Mouse (Mus musculus): Measurements from ENCODE around the gene Coro2b. TPM values are rescaled to one million over a fixed set of nuclear protein-coding genes. Genes with fewer than 3 reads are reported as not detected.

The Coro2b gene
- polyA plus RNA-seq, 1 experiment from 2014 or later: 9.6 TPM

DNA sequence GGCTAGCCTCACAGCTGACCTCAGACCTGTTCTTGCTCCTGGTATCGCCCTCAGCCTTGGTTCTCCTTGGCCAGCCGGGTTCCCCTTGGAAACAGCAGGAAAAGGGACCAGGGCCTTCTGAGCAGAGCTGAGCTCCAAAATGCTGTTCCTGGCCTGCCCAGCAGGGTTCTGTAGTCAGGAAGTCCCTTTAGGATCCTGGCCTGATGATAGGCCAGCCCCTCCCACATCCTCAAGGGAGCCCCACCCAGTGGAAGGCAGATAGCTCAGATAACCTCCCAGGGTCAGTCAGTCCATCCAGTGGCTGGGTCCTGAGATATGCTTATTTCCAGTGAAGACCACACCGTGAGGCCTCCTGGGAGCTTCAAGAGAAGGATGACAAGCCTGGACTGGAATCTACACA is 45.7 kb downstream of the Coro2b start:
- Histone ChIP-seq H3K4me2 (no peak overlapping the region), H3K4me1 (0 out of 2 replicates have a peak, but pooled peaks cover 3% of the 10 kb centered on the region), H3K27ac (no peak overlapping the region), H3K4me3 (replicated peaks) (no peak overlapping the region), H3K27me3 (replicated peaks) (no peaks in the 10 kb centered on the region), H3K36me3 (no peaks in the 10 kb centered on the region), H3K9ac (no peak overlapping the region), H3K9me3 (no peaks in the 10 kb centered on the region)
- ATAC-seq (ENCODE audit: insufficient read depth, low FRiP score, low read depth): no peak
- WGBS: 60% methylated on average over 3 of the region's 3 CpGs

DNA sequence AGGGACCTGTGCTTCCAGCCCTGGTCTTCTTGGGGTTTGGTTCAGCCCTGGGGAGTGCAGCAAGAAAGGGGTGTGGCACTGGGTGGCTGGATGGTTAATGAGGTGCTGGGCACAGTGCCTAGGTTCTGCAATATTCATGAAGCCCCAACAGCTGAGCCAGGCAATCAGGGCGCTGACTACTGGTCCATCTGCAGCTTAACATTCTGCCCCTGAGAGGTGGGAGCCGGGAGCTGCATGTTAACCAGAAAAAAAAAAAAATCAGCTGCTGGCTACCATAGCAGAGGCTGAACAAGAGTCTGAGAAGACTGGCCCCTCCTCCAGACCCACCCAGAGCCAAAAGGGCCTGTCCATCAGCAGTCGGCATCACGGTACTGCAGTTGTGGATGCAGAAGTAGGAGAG is 52.7 kb downstream of the Coro2b start:
- no peak overlapping the region for H3K9ac ChIP-seq
- H3K4me2 ChIP-seq: no peak overlapping the region
- no peaks in the 10 kb centered on the region for H3K9me3 ChIP-seq
- no peak overlapping the region for H3K27ac ChIP-seq
- 54% methylated on average over 4 of the region's 4 CpGs for WGBS
- no peak overlapping the region for H3K4me3 ChIP-seq (replicated peaks)
- 0 out of 2 replicates have a peak, but pooled peaks cover 3% of the 10 kb centered on the region for H3K4me1 ChIP-seq
- no peaks in the 10 kb centered on the region for H3K36me3 ChIP-seq
- no peak for ATAC-seq (ENCODE audit: insufficient read depth, low FRiP score, low read depth)
- H3K27me3 ChIP-seq (replicated peaks): 0 out of 2 replicates have a peak, but pooled peaks cover 4% of the 10 kb centered on the region

DNA sequence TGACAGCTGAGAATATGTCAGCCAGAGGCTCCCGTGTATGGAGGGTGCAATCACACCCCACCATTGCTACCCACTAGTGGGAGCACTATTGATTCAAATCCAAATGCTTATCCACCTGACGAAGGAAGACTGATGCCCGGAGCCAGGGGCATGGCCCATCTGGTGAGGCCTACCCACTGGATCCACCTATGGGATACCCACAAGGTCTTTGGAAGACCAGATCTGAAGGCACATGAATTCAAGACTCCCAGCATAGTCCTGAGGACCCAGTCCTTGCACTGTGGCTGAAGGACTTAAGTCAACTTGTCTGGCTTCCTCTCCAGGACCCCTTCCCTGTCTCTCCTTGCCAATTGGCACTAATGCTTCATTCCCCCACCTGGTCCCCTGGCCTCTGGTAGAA is 54.1 kb downstream of the Coro2b start:
- no peak overlapping the region for H3K4me3 ChIP-seq (replicated peaks)
- 0 out of 2 replicates have a peak, but pooled peaks cover 4% of the 10 kb centered on the region for H3K27me3 ChIP-seq (replicated peaks)
- no peak overlapping the region for H3K4me2 ChIP-seq
- H3K9ac ChIP-seq: no peak overlapping the region
- no peak for ATAC-seq (ENCODE audit: insufficient read depth, low FRiP score, low read depth)
- H3K36me3 ChIP-seq: no peaks in the 10 kb centered on the region
- WGBS: 77% methylated on average over 3 of the region's 3 CpGs
- no peaks in the 10 kb centered on the region for H3K4me1 ChIP-seq
- no peak overlapping the region for H3K27ac ChIP-seq
- H3K9me3 ChIP-seq: no peaks in the 10 kb centered on the region

DNA sequence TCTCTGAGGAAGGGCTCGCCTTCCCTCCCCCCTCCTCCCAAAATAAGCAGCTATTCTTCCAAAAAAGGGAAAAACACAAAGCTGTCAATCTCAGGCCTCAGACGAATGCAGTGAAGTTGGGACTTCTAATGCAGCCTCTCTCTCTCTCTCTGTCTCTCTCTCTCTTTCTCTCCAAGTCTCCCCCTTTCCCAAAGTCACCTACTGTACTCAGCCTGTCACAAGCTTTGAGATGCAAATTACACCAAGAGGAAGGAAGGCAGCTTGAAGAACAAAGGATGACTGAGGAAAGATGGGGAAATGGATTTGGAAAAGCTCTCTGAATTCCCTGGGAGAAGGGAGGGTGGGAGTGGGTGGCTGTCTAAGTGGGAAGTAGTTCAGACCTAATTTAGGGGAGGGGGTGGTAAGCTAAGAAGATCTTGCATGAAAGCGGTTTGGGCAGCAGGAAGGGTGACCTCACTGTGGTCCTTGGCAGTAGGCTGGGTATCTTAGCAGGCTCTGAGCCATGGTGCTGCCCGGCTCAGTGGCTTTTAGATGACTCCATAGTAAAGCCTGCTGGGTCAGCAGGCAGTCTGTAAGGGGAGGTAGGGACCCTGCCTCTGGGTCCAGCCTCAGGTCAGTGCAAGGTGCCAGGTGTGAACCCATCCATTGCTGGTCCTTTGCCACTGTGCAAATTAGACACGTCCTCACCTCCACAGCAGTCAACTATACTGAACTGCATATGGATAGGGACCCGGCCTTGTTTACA is 55.8 kb downstream of the Coro2b start:
- Histone ChIP-seq H3K4me2 (no peak overlapping the region), H3K9me3 (no peaks in the 10 kb centered on the region), H3K36me3 (no peaks in the 10 kb centered on the region), H3K27me3 (replicated peaks) (0 out of 2 replicates have a peak, but pooled peaks cover 4% of the 10 kb centered on the region), H3K4me1 (peaks cover 8% of the 10 kb centered on the region; the same call in 1 of the 2 replicates), H3K27ac (no peak overlapping the region), H3K4me3 (replicated peaks) (no peak overlapping the region), H3K9ac (no peak overlapping the region)
- no peak for ATAC-seq (ENCODE audit: insufficient read depth, low FRiP score, low read depth)
- 65% methylated on average over 6 of the region's 6 CpGs for WGBS

DNA sequence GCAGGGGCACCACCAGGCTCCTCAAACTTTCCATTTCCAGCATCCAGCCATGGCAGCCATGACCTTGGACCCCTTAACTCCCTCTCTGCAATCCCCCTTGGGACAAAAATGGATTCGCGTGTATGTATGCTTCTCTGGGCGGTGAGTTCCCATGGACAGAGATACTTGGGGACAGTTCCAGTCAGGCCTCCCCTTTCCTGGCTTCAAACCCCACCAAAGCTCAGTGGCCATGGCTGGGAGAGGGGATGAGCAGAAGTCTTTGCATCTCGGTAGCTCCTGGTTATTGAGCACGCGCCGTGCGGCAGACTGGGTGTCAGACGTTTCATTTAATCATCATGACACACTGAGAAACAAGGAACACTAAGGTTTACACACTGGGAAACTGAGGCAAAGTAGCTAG is 56.7 kb downstream of the Coro2b start:
- Histone ChIP-seq H3K4me2 (no peak overlapping the region), H3K27me3 (replicated peaks) (0 out of 2 replicates have a peak, but pooled peaks cover 4% of the 10 kb centered on the region), H3K4me3 (replicated peaks) (no peak overlapping the region), H3K9me3 (no peaks in the 10 kb centered on the region), H3K36me3 (no peaks in the 10 kb centered on the region), H3K9ac (no peak overlapping the region), H3K27ac (no peak overlapping the region), H3K4me1 (peaks cover 8% of the 10 kb centered on the region; the same call in 1 of the 2 replicates)
- ATAC-seq (ENCODE audit: insufficient read depth, low FRiP score, low read depth): no peak
- WGBS: 86% methylated on average over 9 of the region's 9 CpGs

DNA sequence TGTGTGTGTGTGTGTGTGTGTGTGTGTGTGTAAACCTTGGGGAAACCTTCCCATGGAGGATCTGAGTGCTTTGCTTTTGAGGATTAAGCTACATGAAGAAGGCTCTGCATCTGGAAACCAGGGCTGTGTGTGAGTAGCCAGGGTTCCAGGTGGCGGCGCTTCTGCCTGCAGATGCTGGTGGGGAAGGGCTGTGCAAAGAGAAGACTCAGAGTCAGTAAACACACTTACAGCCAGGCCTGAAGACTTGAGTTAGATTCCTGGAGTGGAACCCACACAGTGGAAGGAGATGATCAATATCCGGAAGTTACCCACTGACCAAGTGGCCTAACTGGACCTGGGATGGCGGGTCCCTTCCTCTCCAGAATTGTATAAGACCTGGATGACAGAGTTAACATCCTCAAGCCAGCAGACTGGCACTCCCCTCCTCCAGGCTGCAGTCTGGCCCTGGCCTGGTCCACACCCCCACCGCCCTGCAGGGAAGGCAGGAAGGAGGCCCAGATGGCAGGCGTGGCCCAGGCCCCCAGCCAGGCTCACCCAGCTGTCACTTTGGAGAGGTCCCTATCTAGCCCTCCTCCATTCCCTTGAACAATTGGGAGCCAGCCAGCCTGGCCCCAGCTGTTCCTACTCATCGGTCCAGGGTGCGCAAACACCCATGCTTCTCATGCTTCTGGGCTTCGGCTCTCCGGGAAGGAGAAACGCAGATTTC is 59.9 kb downstream of the Coro2b start:
- Histone ChIP-seq H3K27me3 (replicated peaks) (0 out of 2 replicates have a peak, but pooled peaks cover 4% of the 10 kb centered on the region), H3K4me3 (replicated peaks) (no peak overlapping the region), H3K4me1 (peaks cover 12% of the 10 kb centered on the region), H3K9ac (no peak overlapping the region), H3K9me3 (no peaks in the 10 kb centered on the region), H3K36me3 (no peaks in the 10 kb centered on the region), H3K27ac (peak overlapping the region; percentile 60), H3K4me2 (no peak overlapping the region)
- 31% methylated on average over 11 of the region's 11 CpGs for WGBS
- ATAC-seq (ENCODE audit: insufficient read depth, low FRiP score, low read depth): peak; percentile 74

DNA sequence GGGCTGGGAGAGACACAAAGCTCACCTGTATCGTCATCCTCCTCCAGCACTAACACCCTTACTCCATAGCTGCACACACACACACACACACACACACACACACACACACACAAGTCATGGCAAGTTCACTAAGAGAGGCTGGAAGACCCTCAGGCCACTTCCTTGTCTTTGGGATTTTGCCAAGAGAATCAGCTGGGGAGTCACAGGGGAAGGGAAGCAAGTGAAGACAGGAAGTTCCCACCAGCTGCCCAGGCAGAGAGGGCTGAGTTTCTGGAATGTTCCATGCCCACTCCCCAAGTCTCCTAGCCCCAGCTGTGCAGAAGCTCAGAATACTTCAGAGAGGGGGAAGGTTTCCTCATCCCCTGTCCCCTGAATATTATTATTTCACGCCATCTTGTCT is 62.6 kb downstream of the Coro2b start:
- Histone ChIP-seq H3K4me2 (no peak overlapping the region), H3K27me3 (replicated peaks) (no peaks in the 10 kb centered on the region), H3K36me3 (no peaks in the 10 kb centered on the region), H3K4me3 (replicated peaks) (no peak overlapping the region), H3K9ac (no peak overlapping the region), H3K4me1 (peaks cover 12% of the 10 kb centered on the region), H3K9me3 (no peaks in the 10 kb centered on the region), H3K27ac (no peak overlapping the region)
- WGBS: 78% methylated on average over 2 of the region's 2 CpGs
- no peak for ATAC-seq (ENCODE audit: insufficient read depth, low FRiP score, low read depth)

DNA sequence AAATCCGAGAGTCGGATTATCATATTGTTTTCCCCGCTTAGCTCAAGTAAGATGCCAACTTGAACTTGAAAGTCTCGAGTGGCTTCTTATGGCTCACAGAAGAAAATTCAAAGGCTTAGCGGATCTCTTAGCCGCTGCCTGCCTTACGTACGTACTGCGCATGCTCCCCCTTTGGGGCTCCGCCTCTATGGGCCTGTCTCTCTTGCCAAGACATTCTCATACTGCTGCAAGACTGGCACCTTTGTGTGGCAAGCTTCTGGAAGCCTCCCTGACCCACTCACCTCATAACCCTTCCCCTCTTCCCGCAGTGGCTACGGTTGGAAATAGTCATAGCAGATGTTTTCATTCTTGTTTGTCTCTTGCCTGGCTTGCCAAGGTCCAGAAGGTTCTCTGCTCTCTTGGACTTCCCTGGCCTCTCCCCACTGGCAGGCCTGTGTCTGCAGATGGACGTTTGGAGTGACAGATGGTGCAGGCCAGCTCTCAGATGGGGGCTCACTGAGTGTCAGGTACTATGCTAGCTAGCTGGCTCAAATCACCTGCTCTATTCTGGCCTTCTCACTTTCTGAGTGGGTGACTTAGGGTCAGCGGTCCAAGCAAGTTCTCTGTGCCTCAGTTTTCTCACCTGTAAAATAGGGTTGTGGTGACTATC is 65.2 kb downstream of the Coro2b start:
- no peak overlapping the region for H3K4me3 ChIP-seq (replicated peaks)
- H3K36me3 ChIP-seq: no peaks in the 10 kb centered on the region
- H3K9me3 ChIP-seq: no peaks in the 10 kb centered on the region
- H3K4me2 ChIP-seq: no peak overlapping the region
- no peak overlapping the region for H3K9ac ChIP-seq
- no peaks in the 10 kb centered on the region for H3K27me3 ChIP-seq (replicated peaks)
- no peak overlapping the region for H3K27ac ChIP-seq
- ATAC-seq (ENCODE audit: insufficient read depth, low FRiP score, low read depth): no peak
- WGBS: 86% methylated on average over 14 of the region's 14 CpGs
- peaks cover 4% of the 10 kb centered on the region; the same call in 1 of the 2 replicates for H3K4me1 ChIP-seq

DNA sequence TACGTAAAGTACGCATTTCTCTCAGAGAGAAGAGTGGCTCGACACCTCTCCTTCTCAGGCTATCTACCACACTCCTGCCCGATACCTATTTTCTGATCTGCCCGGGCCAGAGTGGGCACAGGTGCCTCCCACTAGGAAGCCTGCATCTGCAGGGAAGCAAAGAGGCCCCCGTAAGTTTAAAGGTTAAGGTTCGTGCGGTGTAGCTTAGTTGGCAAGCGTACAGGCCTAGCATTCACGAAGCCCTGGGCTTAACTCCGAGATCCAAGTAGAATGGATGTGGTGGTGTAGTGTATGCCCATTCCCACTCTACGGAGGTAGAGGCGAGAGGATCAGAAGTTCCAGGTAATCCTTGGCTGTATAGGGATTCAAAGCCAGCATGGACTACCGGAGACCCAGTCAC is 65.8 kb downstream of the Coro2b start:
- Histone ChIP-seq H3K36me3 (no peaks in the 10 kb centered on the region), H3K4me3 (replicated peaks) (no peak overlapping the region), H3K4me1 (peaks cover 4% of the 10 kb centered on the region; the same call in 1 of the 2 replicates), H3K9me3 (no peaks in the 10 kb centered on the region), H3K27ac (no peak overlapping the region), H3K27me3 (replicated peaks) (no peaks in the 10 kb centered on the region), H3K9ac (no peak overlapping the region), H3K4me2 (no peak overlapping the region)
- 86% methylated on average over 14 of the region's 14 CpGs for WGBS
- no peak for ATAC-seq (ENCODE audit: insufficient read depth, low FRiP score, low read depth)

DNA sequence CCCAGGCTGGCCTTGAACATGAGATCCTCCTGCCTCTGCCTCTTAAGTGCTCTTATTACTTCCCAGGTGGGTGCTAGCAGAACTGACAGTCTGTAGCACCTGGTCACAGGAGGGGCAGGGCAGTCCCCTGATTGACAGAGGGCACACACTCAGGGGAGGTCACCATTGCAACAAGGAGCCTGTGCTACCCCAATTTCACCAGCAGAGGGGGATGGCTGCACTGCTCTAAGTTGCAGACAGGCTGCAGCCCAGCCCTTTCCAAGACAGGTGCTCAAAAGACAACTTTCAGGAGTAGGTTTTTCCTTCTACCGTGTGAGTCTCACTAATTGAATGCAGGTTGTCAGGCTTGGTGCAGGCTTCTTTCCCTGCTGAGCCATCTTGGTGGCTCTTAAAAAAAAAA is 66.4 kb downstream of the Coro2b start:
- no peak overlapping the region for H3K4me2 ChIP-seq
- H3K4me1 ChIP-seq: peaks cover 4% of the 10 kb centered on the region; the same call in 1 of the 2 replicates
- H3K27ac ChIP-seq: no peak overlapping the region
- no peaks in the 10 kb centered on the region for H3K27me3 ChIP-seq (replicated peaks)
- 0 out of 2 replicates have a peak, but pooled peaks have one; percentile 51 for ATAC-seq (ENCODE audit: insufficient read depth, low FRiP score, low read depth)
- WGBS: 3% methylated on average over 1 of the region's 1 CpGs
- no peaks in the 10 kb centered on the region for H3K36me3 ChIP-seq
- no peak overlapping the region for H3K9ac ChIP-seq
- no peak overlapping the region for H3K4me3 ChIP-seq (replicated peaks)
- no peaks in the 10 kb centered on the region for H3K9me3 ChIP-seq

DNA sequence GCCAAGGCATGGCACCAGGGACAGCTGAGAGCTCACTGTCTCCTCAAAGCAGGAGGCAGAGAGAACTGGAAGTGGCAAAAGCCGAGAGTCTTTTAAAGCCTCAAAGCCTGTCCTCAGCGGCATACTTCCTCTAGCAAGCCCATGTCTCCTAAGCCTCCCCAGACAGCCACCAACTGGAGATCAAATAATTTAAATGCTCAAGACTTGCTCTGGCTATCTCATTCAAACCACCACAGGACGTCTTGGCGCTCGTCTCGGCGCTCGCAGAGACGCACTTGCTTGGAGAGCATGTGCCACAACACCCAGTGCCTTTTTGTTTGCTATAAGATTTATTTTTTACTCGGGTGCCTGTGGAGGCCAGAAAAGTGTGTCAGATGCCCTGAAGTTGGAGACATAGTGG is 67.1 kb downstream of the Coro2b start:
- ATAC-seq (ENCODE audit: insufficient read depth, low FRiP score, low read depth): no peak
- WGBS: 85% methylated on average over 10 of the region's 10 CpGs

DNA sequence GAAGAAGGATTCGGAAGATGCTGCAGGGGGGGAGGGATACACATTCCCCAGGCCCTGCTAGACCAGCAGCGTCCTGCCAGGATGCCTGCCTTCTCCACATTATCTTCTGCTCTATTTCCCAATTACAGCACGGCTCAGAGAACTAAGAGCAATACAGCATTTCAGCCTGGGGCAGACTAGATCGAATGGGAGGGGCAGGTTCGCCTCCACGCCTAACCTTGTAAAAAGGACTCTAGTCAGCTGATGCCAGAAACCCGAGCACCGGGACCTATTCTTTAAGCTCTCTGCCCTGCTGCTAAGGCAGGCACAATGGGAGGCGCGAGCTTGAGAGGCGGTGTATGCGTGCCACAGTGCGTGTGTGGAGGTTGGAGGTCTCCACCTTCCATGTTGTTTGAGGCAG is 67.7 kb downstream of the Coro2b start:
- Histone ChIP-seq H3K9me3 (no peaks in the 10 kb centered on the region), H3K27me3 (replicated peaks) (no peaks in the 10 kb centered on the region), H3K27ac (no peak overlapping the region), H3K9ac (no peak overlapping the region), H3K4me2 (no peak overlapping the region), H3K36me3 (no peaks in the 10 kb centered on the region), H3K4me3 (replicated peaks) (no peak overlapping the region), H3K4me1 (0 out of 2 replicates have a peak, but pooled peaks cover under 1% of the 10 kb centered on the region)
- WGBS: 69% methylated on average over 13 of the region's 13 CpGs
- no peak for ATAC-seq (ENCODE audit: insufficient read depth, low FRiP score, low read depth)

More for the DNA sequence above, 67.1 kb downstream of the Coro2b start:
- Histone ChIP-seq H3K9me3 (no peaks in the 10 kb centered on the region), H3K4me3 (replicated peaks) (no peak overlapping the region), H3K4me2 (no peak overlapping the region), H3K27ac (no peak overlapping the region), H3K27me3 (replicated peaks) (no peaks in the 10 kb centered on the region), H3K4me1 (peaks cover 4% of the 10 kb centered on the region; the same call in 1 of the 2 replicates), H3K36me3 (no peaks in the 10 kb centered on the region), H3K9ac (no peak overlapping the region)

All from stomach, embryonic 15.5 days (tissue).